Mouse (Mus musculus) lung, postnatal 0 days (tissue): ENCODE measurements around the gene D430041D05Rik. TPM values are rescaled to one million over a fixed set of nuclear protein-coding genes. Genes with fewer than 3 reads are reported as not detected.
"Not testable (repeated sequence)": the region's sequence is repeated elsewhere in the genome, so short reads cannot be mapped to it uniquely, and the experiment has no call there.

ENCODE experiments used
- ATAC-seq: fragments of 200-750 bp; cut with Nextera tagmentation; 2 replicates; pipeline ENCODE4 v1.8.0; 2017; ENCODE audit warnings: moderate library complexity
- DNase-seq: peaks from one replicate; pipeline ENCODE4 v3.0.0-alpha.2; 2016; ENCODE audit warnings: low spot score
- H3K27ac ChIP-seq: fragments of 300-500 bp; sonication (generic); 2 replicates; pipeline ENCODE4 v1.5.1; 2014; ENCODE audit warnings: antibody characterized with exemption, mild to moderate bottlenecking, low read length, mixed read lengths
- H3K27me3 ChIP-seq: fragments of 300-500 bp; sonication (generic); replicated peaks from 2 replicates; pipeline ENCODE4 v1.6.1; 2014; ENCODE audit warnings: low read length, mixed read lengths; ENCODE audit not compliant: insufficient read depth
- H3K36me3 ChIP-seq: fragments of 300-500 bp; sonication (generic); 2 replicates; pipeline ENCODE4 v1.6.1; 2014; ENCODE audit warnings: low read length, mixed read lengths; ENCODE audit not compliant: insufficient read depth
- H3K4me1 ChIP-seq: fragments of 300-500 bp; sonication (generic); 2 replicates; pipeline ENCODE4 v1.6.1; 2014; ENCODE audit warnings: antibody characterized with exemption, low read depth, low read length, mixed read lengths; ENCODE audit not compliant: insufficient read depth
- H3K4me2 ChIP-seq: fragments of 300-500 bp; sonication (generic); replicated peaks from 2 replicates; pipeline ENCODE4 v1.6.1; 2014; ENCODE audit warnings: low read depth, mild to moderate bottlenecking, low read length, moderate library complexity, mixed read lengths
- H3K4me3 ChIP-seq: fragments of 300-500 bp; sonication (generic); 2 replicates; pipeline ENCODE4 v1.5.1; 2014; ENCODE audit warnings: low read depth, low read length
- H3K9ac ChIP-seq: fragments of 300-500 bp; sonication (generic); replicated peaks from 2 replicates; pipeline ENCODE4 v1.6.1; 2014; ENCODE audit warnings: low read depth, mild to moderate bottlenecking
- H3K9me3 ChIP-seq: fragments of 300-500 bp; sonication (generic); 2 replicates; pipeline ENCODE4 v1.6.1; 2016; ENCODE audit warnings: low read length, mixed read lengths
- CTCF ChIP-seq: IDR thresholded peaks from 2 replicates; pipeline ENCODE4 v1.5.1; 2016; ENCODE audit warnings: antibody characterized with exemption, mild to moderate bottlenecking
- EP300 ChIP-seq: IDR thresholded peaks from 2 replicates; pipeline ENCODE4 v1.6.1; 2016; ENCODE audit warnings: antibody characterized with exemption, mild to moderate bottlenecking, control low read depth
- WGBS: fragments of 180-500 bp; shearing (Covaris S2); extraction: QIAGEN DNeasy Blood & Tissue Kit; methylation state at CpG from one replicate; pipeline ENCODE4 v1.1.7; 2014; 5-methylcytosine and 5-hydroxymethylcytosine counted together
- polyA plus RNA-seq: library from polyadenylated mRNA; unstranded; fragments of >200 nt; fragmentation: Nextera tagmentation; extraction: Ambion mirVana; gene quantifications from 2 replicates; pipeline ENCODE4 v1.2.1, GENCODE M21; 2015

The D430041D05Rik gene
- polyA plus RNA-seq, 1 experiment from 2014 or later = 0.69 TPM

- TF ChIP-seq EP300 (no peak), CTCF (no peak)
- DNase-seq (no peak), ATAC-seq (no peak)
- H3K4me1 ChIP-seq = no peaks in the 10 kb centered on the region
- no peak overlapping the region for H3K4me2 ChIP-seq
- 87% methylated on average over 3 of the region's 3 CpGs for whole genome bisulfite sequencing
- H3K9me3 ChIP-seq = no peaks in the 10 kb centered on the region
- no peak overlapping the region for H3K4me3 ChIP-seq
- no peak overlapping the region for H3K27ac ChIP-seq
- H3K27me3 ChIP-seq = no peaks in the 10 kb centered on the region
- H3K36me3 ChIP-seq = no peaks in the 10 kb centered on the region
- H3K9ac ChIP-seq = no peak overlapping the region
Observed at GRCm38 (mm10) chr2:104114898-104115297, 295.9 kb downstream of the D430041D05Rik start.

- not testable (repeated sequence) for H3K9me3 ChIP-seq, ATAC-seq, H3K4me2 ChIP-seq, H3K4me1 ChIP-seq, H3K9ac ChIP-seq, H3K27ac ChIP-seq, DNase-seq, H3K27me3 ChIP-seq, H3K4me3 ChIP-seq, H3K36me3 ChIP-seq
Observed at GRCm38 (mm10) chr2:104113563-104113962, 297.2 kb downstream of the D430041D05Rik start.

- not testable (repeated sequence) for DNase-seq, H3K4me3 ChIP-seq, H3K9ac ChIP-seq, H3K4me1 ChIP-seq, H3K36me3 ChIP-seq, ATAC-seq, H3K27ac ChIP-seq, H3K27me3 ChIP-seq, H3K4me2 ChIP-seq, H3K9me3 ChIP-seq
- WGBS = no CpG with 5 or more reads among the region's 1 CpGs
Observed at GRCm38 (mm10) chr2:104111170-104111797, 299.5 kb downstream of the D430041D05Rik start.

- WGBS = 61% methylated on average over 4 of the region's 4 CpGs
- DNase-seq = no peak
- H3K36me3 ChIP-seq = no peaks in the 10 kb centered on the region
- H3K27me3 ChIP-seq = no peaks in the 10 kb centered on the region
- no peak overlapping the region for H3K9ac ChIP-seq
- no peak overlapping the region for H3K4me3 ChIP-seq
- no peaks in the 10 kb centered on the region for H3K9me3 ChIP-seq
- no peaks in the 10 kb centered on the region for H3K4me1 ChIP-seq
- no peak for ATAC-seq
- TF ChIP-seq CTCF (no peak), EP300 (no peak)
- H3K27ac ChIP-seq = no peak overlapping the region
- H3K4me2 ChIP-seq = no peak overlapping the region
Observed at GRCm38 (mm10) chr2:104110031-104110430, 300.8 kb downstream of the D430041D05Rik start.

- H3K4me3 ChIP-seq = no peak overlapping the region
- no peaks in the 10 kb centered on the region for H3K27me3 ChIP-seq
- WGBS = 60% methylated on average over 2 of the region's 2 CpGs
- H3K4me1 ChIP-seq = no peaks in the 10 kb centered on the region
- H3K36me3 ChIP-seq = no peaks in the 10 kb centered on the region
- H3K27ac ChIP-seq = no peak overlapping the region
- ATAC-seq (no peak), DNase-seq (no peak)
- no peak for TF ChIP-seq CTCF
- no peak for TF ChIP-seq EP300
- no peak overlapping the region for H3K9ac ChIP-seq
- no peak overlapping the region for H3K4me2 ChIP-seq
- no peaks in the 10 kb centered on the region for H3K9me3 ChIP-seq
Observed at GRCm38 (mm10) chr2:104109528-104109927, 301.3 kb downstream of the D430041D05Rik start.

- not testable (repeated sequence) for H3K4me3 ChIP-seq, ATAC-seq, H3K9ac ChIP-seq, H3K4me2 ChIP-seq, DNase-seq, H3K36me3 ChIP-seq, H3K4me1 ChIP-seq, H3K9me3 ChIP-seq, H3K27ac ChIP-seq, H3K27me3 ChIP-seq
- 65% methylated on average over 2 of the region's 2 CpGs for WGBS
Observed at GRCm38 (mm10) chr2:104109021-104109420, 301.8 kb downstream of the D430041D05Rik start.

- DNase-seq (no peak), ATAC-seq (no peak)
- Histone ChIP-seq H3K4me2 (no peak overlapping the region), H3K9ac (no peak overlapping the region), H3K27ac (no peak overlapping the region), H3K4me3 (no peak overlapping the region), H3K36me3 (no peaks in the 10 kb centered on the region), H3K4me1 (no peaks in the 10 kb centered on the region), H3K27me3 (no peaks in the 10 kb centered on the region), H3K9me3 (no peaks in the 10 kb centered on the region)
- TF ChIP-seq EP300 (no peak), CTCF (no peak)
- WGBS = 87% methylated on average over 6 of the region's 6 CpGs
Observed at GRCm38 (mm10) chr2:104104800-104105199, 306.0 kb downstream of the D430041D05Rik start.
